Mouse (Mus musculus): ENCODE measurements around the gene Ksr1.
A peak's percentile ranks its signal among the peaks of the same experiment; 100 is the strongest.
"Not testable (repeated sequence)": the region's sequence is repeated elsewhere in the genome, so short reads cannot be mapped to it uniquely, and the experiment has no call there.

Ksr1 gene

GRCm38 (mm10) chr11:79008891-79009290, 137.3 kb downstream of the Ksr1 start:
- DNase-seq (ENCODE audit: low read depth) = no peak

- DNase-seq (ENCODE audit: low read depth) = no peak
Measured at GRCm38 (mm10) chr11:79008007-79008775, 138.0 kb downstream of the Ksr1 start.

- DNase-seq (ENCODE audit: low read depth) = not testable (repeated sequence)
Measured at GRCm38 (mm10) chr11:79007356-79007755, 138.9 kb downstream of the Ksr1 start.

GRCm38 (mm10) chr11:79006417-79006816, 139.8 kb downstream of the Ksr1 start:
- peak; percentile 48 for DNase-seq (ENCODE audit: low read depth)

- peak; percentile 47 for DNase-seq (ENCODE audit: low read depth)
Measured at GRCm38 (mm10) chr11:79005578-79006394, 140.4 kb downstream of the Ksr1 start.

- no peak for DNase-seq (ENCODE audit: low read depth)
Measured at GRCm38 (mm10) chr11:79003769-79004638, 142.2 kb downstream of the Ksr1 start.

- DNase-seq (ENCODE audit: low read depth) = peak; percentile 46
Measured at GRCm38 (mm10) chr11:79003053-79003768, 143.0 kb downstream of the Ksr1 start.

GRCm38 (mm10) chr11:79002551-79002951, 143.7 kb downstream of the Ksr1 start:
- no peak for DNase-seq (ENCODE audit: low read depth)

GRCm38 (mm10) chr11:79001871-79002270, 144.3 kb downstream of the Ksr1 start:
- no peak for DNase-seq (ENCODE audit: low read depth)

GRCm38 (mm10) chr11:78999118-78999517, 147.1 kb downstream of the Ksr1 start:
- no peak for DNase-seq (ENCODE audit: low read depth)

GRCm38 (mm10) chr11:78990875-78991543, 155.2 kb downstream of the Ksr1 start:
- not testable (repeated sequence) for DNase-seq (ENCODE audit: low read depth)

GRCm38 (mm10) chr11:78990096-78990495, 156.1 kb downstream of the Ksr1 start:
- DNase-seq (ENCODE audit: low read depth) = no peak

- DNase-seq (ENCODE audit: low read depth) = not testable (repeated sequence)
Measured at GRCm38 (mm10) chr11:78989206-78989605, 157.0 kb downstream of the Ksr1 start.

GRCm38 (mm10) chr11:78986311-78987002, 159.8 kb downstream of the Ksr1 start:
- no peak for DNase-seq (ENCODE audit: low read depth)

- no peak for DNase-seq (ENCODE audit: low read depth)
Measured at GRCm38 (mm10) chr11:78985505-78985904, 160.7 kb downstream of the Ksr1 start.

- DNase-seq (ENCODE audit: low read depth) = peak; percentile 85
Measured at GRCm38 (mm10) chr11:78984483-78985177, 161.6 kb downstream of the Ksr1 start, which contains the start of gene Lgals9. TSS of gene Lgals9 (minus strand) at chr11:78984946.

GRCm38 (mm10) chr11:78983539-78983938, 162.7 kb downstream of the Ksr1 start:
- DNase-seq (ENCODE audit: low read depth) = peak; percentile 28

- peak; percentile 67 for DNase-seq (ENCODE audit: low read depth)
Measured at GRCm38 (mm10) chr11:78982513-78983291, 163.5 kb downstream of the Ksr1 start.

GRCm38 (mm10) chr11:78982042-78982441, 164.2 kb downstream of the Ksr1 start:
- DNase-seq (ENCODE audit: low read depth) = no peak

All from induced T-regulatory cell, adult 2 months (primary cell).